9 mouse cellular contexts compared by ENCODE assay signal in genomic region chr16:8768588-8768987, GRCm38 (mm10). TPM values are rescaled to one million over a fixed set of nuclear protein-coding genes. Genes with fewer than 3 reads are reported as not detected.
A peak's percentile ranks its signal among the peaks of the same experiment; 100 is the strongest.
DNase-seq lines count a peak whose midpoint lies in the region; ATAC-seq and TF ChIP-seq lines count a peak whose summit lies in the region.
"Had no signal": no experiment of that assay in that cellular context is flagged by ENCODE, and none has a peak within 500 bp of the region (broad histone marks: within the 10 kb centered on the region; RNA-seq: fewer than 3 reads in every experiment).

No protein-coding gene starts in this region.

- no peak for TF ChIP-seq POLR2A in spleen, adult 2 months (IDR thresholded peaks at IDR 0.05; ENCODE audit: low read depth, low read length)

- 61% methylated on average over 4 of the region's 4 CpGs for whole genome bisulfite sequencing in spleen, adult 2 months
- 63% methylated on average over 4 of the region's 4 CpGs for WGBS in liver, embryonic 11.5 days
- 75% methylated on average over 4 of the region's 4 CpGs for WGBS in hindbrain, embryonic 16.5 days

- no peaks in the 10 kb centered on the region for H3K9me3 ChIP-seq in liver, embryonic 11.5 days (ENCODE audit: control insufficient read depth, low read length)
- no peaks in the 10 kb centered on the region for H3K9me3 ChIP-seq in hindbrain, embryonic 16.5 days (ENCODE audit: control insufficient read depth, low read length)
- H3K9me3 ChIP-seq: heart, embryonic 13.5 days had no signal

- no peak for TF ChIP-seq CTCF in spleen, adult 2 months (IDR thresholded peaks at IDR 0.05; ENCODE audit: extremely low read depth, insufficient read depth, insufficient read length, insufficient replicate concordance)

- no peaks in the 10 kb centered on the region for H3K27me3 ChIP-seq in spleen, adult 2 months (ENCODE audit: control insufficient read depth, insufficient read depth, low read length)
- H3K27me3 ChIP-seq in liver, embryonic 11.5 days (replicated peaks; ENCODE audit: control insufficient read depth, insufficient read depth, low read length) = no peaks in the 10 kb centered on the region
- no peaks in the 10 kb centered on the region for H3K27me3 ChIP-seq in hindbrain, embryonic 16.5 days (replicated peaks; ENCODE audit: control insufficient read depth, insufficient read depth, low read length)

- H3K27ac ChIP-seq in spleen, adult 2 months (ENCODE audit: insufficient read depth, low read length) = peak overlapping the region; percentile 3; the same call in 1 of the 2 replicates
- H3K27ac ChIP-seq in liver, embryonic 11.5 days (ENCODE audit: low read depth, low read length) = peak overlapping the region; percentile 81
- H3K27ac ChIP-seq in hindbrain, embryonic 16.5 days (ENCODE audit: low read depth, low read length) = no peak overlapping the region
- H3K27ac ChIP-seq: heart, embryonic 13.5 days had no signal

- 0 out of 2 replicates have a peak, but pooled peaks have one; percentile 14 for ATAC-seq in liver, embryonic 11.5 days (replicated peaks; ENCODE audit: low FRiP score)
- no peak for ATAC-seq in hindbrain, embryonic 16.5 days

- H3K36me3 ChIP-seq in spleen, adult 2 months (ENCODE audit: control insufficient read depth, insufficient read depth, low read length) = no peaks in the 10 kb centered on the region
- no peaks in the 10 kb centered on the region for H3K36me3 ChIP-seq in liver, embryonic 11.5 days (ENCODE audit: control insufficient read depth, insufficient read depth, low read length)
- no peaks in the 10 kb centered on the region for H3K36me3 ChIP-seq in hindbrain, embryonic 16.5 days (ENCODE audit: control insufficient read depth, insufficient read depth, low read length)
- H3K36me3 ChIP-seq: heart, embryonic 13.5 days had no signal

- peak overlapping the region; percentile 49 for H3K9ac ChIP-seq in liver, embryonic 11.5 days (ENCODE audit: low read depth, low read length)
- H3K9ac ChIP-seq in hindbrain, embryonic 16.5 days (ENCODE audit: low read depth, low read length) = no peak overlapping the region
- H3K9ac ChIP-seq: heart, embryonic 13.5 days had no signal

- DNase-seq in cerebellum, adult 11 months = peak; percentile 7
- no peak for DNase-seq in cerebellum, postnatal 36 days
- DNase-seq in spleen, adult 2 months (ENCODE audit: low read depth in 1 of 2, low spot score in 2 of 2) = no peak
- no peak for DNase-seq in spleen, adult 18-20 months
- no peak for DNase-seq in liver, embryonic 11.5 days (ENCODE audit: low spot score)
- no peak for DNase-seq in ovary, postnatal 14 days (ENCODE audit: low spot score)
- no peak for DNase-seq in left cerebral cortex, adult 9 months (ENCODE audit: low spot score in 2 of 2)

- H3K4me3 ChIP-seq in spleen, adult 2 months (ENCODE audit: extremely low read depth, insufficient read depth, insufficient read length) = no peak overlapping the region
- no peak overlapping the region for H3K4me3 ChIP-seq in liver, embryonic 11.5 days (ENCODE audit: low read depth, low read length)
- H3K4me3 ChIP-seq in hindbrain, embryonic 16.5 days (ENCODE audit: low read length) = no peak overlapping the region
- H3K4me3 ChIP-seq: heart, embryonic 13.5 days had no signal

- peak overlapping the region; percentile 38; the same call in 1 of the 2 replicates for H3K4me2 ChIP-seq in liver, embryonic 11.5 days
- H3K4me2 ChIP-seq in hindbrain, embryonic 16.5 days (ENCODE audit: low read length) = no peak overlapping the region
- H3K4me2 ChIP-seq: heart, embryonic 13.5 days had no signal

- no peaks in the 10 kb centered on the region for H3K4me1 ChIP-seq in spleen, adult 2 months (ENCODE audit: control insufficient read depth, insufficient read depth, insufficient read length)
- peaks cover 26% of the 10 kb centered on the region for H3K4me1 ChIP-seq in liver, embryonic 11.5 days (replicated peaks; ENCODE audit: control insufficient read depth, insufficient read depth, low read length)
- H3K4me1 ChIP-seq in hindbrain, embryonic 16.5 days (ENCODE audit: control insufficient read depth, insufficient read depth, low read depth, low read length) = no peaks in the 10 kb centered on the region

RNA-seq across cellular contexts. Expression of gene Usp7, which starts 23.5 kb away (rescaled TPM):
- 22.2 and 26.3 TPM in 2 replicates for polyA plus RNA-seq in spleen, adult 2 months (2012; rRNA removed)
- polyA plus RNA-seq in liver, embryonic 11.5 days (2014; fragmentation: Nextera tagmentation; extraction: Ambion mirVana) = 34.6 and 43.3 TPM in 2 replicates
- 23.9 and 25.5 TPM in 2 replicates for polyA plus RNA-seq in hindbrain, embryonic 16.5 days (2015; fragmentation: Nextera tagmentation; extraction: Ambion mirVana)
